In the genomic region with DNA sequence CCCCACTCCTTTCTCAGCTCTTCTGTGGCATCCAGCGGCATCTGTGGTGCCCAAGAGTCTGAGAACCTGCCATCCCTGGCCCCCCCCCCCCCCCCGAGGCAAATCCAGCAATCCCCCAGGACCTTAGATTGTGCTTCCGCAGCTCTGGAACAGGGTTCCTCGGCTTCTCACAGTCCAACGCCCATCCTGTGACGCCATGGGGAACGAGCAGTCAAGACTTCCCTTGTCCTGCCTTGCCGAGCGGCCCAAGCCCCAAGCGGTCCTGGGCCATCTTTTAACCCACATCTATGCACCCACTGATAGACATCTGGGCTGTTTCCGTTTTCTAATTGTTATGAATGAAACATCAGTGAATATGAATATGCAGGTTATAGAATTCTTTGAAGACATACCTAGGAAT, we compare ENCODE assay signal across 35 mouse cellular contexts. TPM values are rescaled to one million over a fixed set of nuclear protein-coding genes. Genes with fewer than 3 reads are reported as not detected.
"Had no signal": no experiment of that assay in that cellular context is flagged by ENCODE, and none has a peak within 500 bp of the region (broad histone marks: within the 10 kb centered on the region; RNA-seq: fewer than 3 reads in every experiment).

No protein-coding gene starts in this region.

- H3K4me2 ChIP-seq: heart, embryonic 11.5 days; heart, embryonic 13.5 days; heart, embryonic 15.5 days; hindbrain, embryonic 13.5 days; hindbrain, embryonic 15.5 days; kidney, embryonic 15.5 days; limb, embryonic 13.5 days; limb, embryonic 15.5 days; liver, embryonic 12.5 days had no signal

- ATAC-seq: hindbrain, postnatal 0 days; intestine, embryonic 16.5 days; liver, embryonic 12.5 days had no signal

- H3K27me3 ChIP-seq: heart, embryonic 13.5 days; heart, embryonic 15.5 days; hindbrain, embryonic 13.5 days; hindbrain, embryonic 15.5 days; kidney, embryonic 15.5 days had no signal

- DNase-seq: gastrocnemius, postnatal 14 days; gastrocnemius, postnatal 36 days; heart, adult 18-20 months; heart, postnatal 14 days; heart, postnatal 36 days; kidney, adult 11 months; kidney, adult 2 months; kidney, adult 9 months; kidney, postnatal 14 days; kidney, postnatal 36 days; layer of hippocampus, adult 9-11 months; layer of hippocampus, postnatal 36 days; left cerebral cortex, postnatal 4 days had no signal

- H3K4me1 ChIP-seq: hindbrain, embryonic 15.5 days had no signal

- H3K27ac ChIP-seq: heart, embryonic 13.5 days; heart, embryonic 15.5 days; hindbrain, embryonic 13.5 days; hindbrain, embryonic 15.5 days; hindbrain, postnatal 0 days; kidney, embryonic 15.5 days; kidney, postnatal 0 days; limb, embryonic 13.5 days; limb, embryonic 15.5 days; liver, embryonic 12.5 days; liver, embryonic 14.5 days had no signal

- H3K4me3 ChIP-seq: heart, embryonic 13.5 days; heart, embryonic 15.5 days; hindbrain, embryonic 13.5 days; hindbrain, embryonic 15.5 days; kidney, embryonic 15.5 days; limb, embryonic 13.5 days; limb, embryonic 15.5 days; liver, embryonic 12.5 days had no signal

- H3K9ac ChIP-seq: heart, embryonic 13.5 days; heart, embryonic 15.5 days; hindbrain, embryonic 13.5 days; hindbrain, embryonic 15.5 days; kidney, embryonic 15.5 days; limb, embryonic 13.5 days; limb, embryonic 15.5 days; liver, embryonic 12.5 days; liver, embryonic 14.5 days had no signal

- H3K9me3 ChIP-seq: heart, embryonic 13.5 days; heart, embryonic 15.5 days; hindbrain, embryonic 13.5 days; hindbrain, embryonic 15.5 days; kidney, embryonic 15.5 days; limb, embryonic 13.5 days; limb, embryonic 15.5 days; liver, embryonic 12.5 days had no signal

- H3K36me3 ChIP-seq: heart, embryonic 13.5 days; heart, embryonic 15.5 days; hindbrain, embryonic 13.5 days; hindbrain, embryonic 15.5 days; kidney, embryonic 15.5 days; limb, embryonic 13.5 days; limb, embryonic 15.5 days; liver, embryonic 12.5 days had no signal

RNA-seq across cellular contexts. Expression of a gene that starts 23.5 kb away (rescaled TPM):
- total RNA-seq: hematopoietic stem cell, adult 5-6 weeks; hindbrain, postnatal 0 days; layer of hippocampus, adult 18-20 months; layer of hippocampus, adult 8-10 months; layer of hippocampus, postnatal 14 days; layer of hippocampus, postnatal 36 days; left cerebral cortex, adult 18-20 months; left cerebral cortex, postnatal 10 days; left cerebral cortex, postnatal 25 days; left cerebral cortex, postnatal 4 days had no signal
- polyA plus RNA-seq: heart, embryonic 15.5 days; heart, postnatal 0 days; hindbrain, embryonic 13.5 days; hindbrain, embryonic 15.5 days; hindbrain, postnatal 0 days; limb, embryonic 11.5 days; limb, embryonic 13.5 days; limb, embryonic 15.5 days had no signal
